Mouse (Mus musculus) CH12.LX (cell line): Measurements from ENCODE around the gene Stk40. TPM values are rescaled to one million over a fixed set of nuclear protein-coding genes. Genes with fewer than 3 reads are reported as not detected.
A peak's percentile ranks its signal among the peaks of the same experiment; 100 is the strongest.

Experiments used
- DNase-seq: peaks from one replicate; pipeline ENCODE4 v3.0.0-alpha.2; 2013; ENCODE audit errors: extremely low read depth
- H3K27ac ChIP-seq: 2 replicates; pipeline ENCODE4 v1.5.1; 2012; ENCODE audit warnings: low read depth, mild to moderate bottlenecking, control low read depth, moderate library complexity; ENCODE audit not compliant: insufficient read depth
- H3K27me3 ChIP-seq: replicated peaks from 2 replicates; pipeline ENCODE3; 2012; ENCODE audit warnings: inconsistent platforms
- H3K36me3 ChIP-seq, 2 experiments: replicated peaks in 1 of 2; 2 replicates each; pipeline versions ENCODE3 to v1.6.1; 2012; ENCODE audit warnings: inconsistent platforms in 1 of 2, low read length in 1 of 2, mild to moderate bottlenecking in 1 of 2, mixed read lengths in 1 of 2, moderate library complexity in 1 of 2; ENCODE audit not compliant: control insufficient read depth in 1 of 2, insufficient read depth in 1 of 2
- H3K4me1 ChIP-seq, 2 experiments: 2 replicates each; pipeline ENCODE4 v1.6.1; 2012; ENCODE audit warnings: inconsistent platforms in 1 of 2, moderate library complexity in 1 of 2; ENCODE audit not compliant: insufficient read depth in 2 of 2, control insufficient read depth in 1 of 2
- H3K4me2 ChIP-seq: 2 replicates; pipeline ENCODE4 v1.6.1; 2012; ENCODE audit warnings: low read depth, mild to moderate bottlenecking, control low read depth; ENCODE audit not compliant: poor library complexity, insufficient read depth, severe bottlenecking
- H3K4me3 ChIP-seq, 3 experiments: fragments of 150-350 bp in 1 of 3; sonication (generic) in 1 of 3; replicated peaks in 1 of 3; 2 replicates each; pipeline versions ENCODE3 to v1.5.1; 2011 to 2012; ENCODE audit warnings: low read depth in 2 of 3, low read length in 2 of 3, mild to moderate bottlenecking in 2 of 3, moderate library complexity in 2 of 3, control low read depth in 1 of 3, improper control_type of control experiment in 1 of 3, inconsistent platforms in 1 of 3, mixed read lengths in 1 of 3; ENCODE audit not compliant: poor library complexity in 1 of 3
- H3K79me2 ChIP-seq: replicated peaks from 2 replicates; pipeline ENCODE4 v1.6.1; 2012; ENCODE audit warnings: mild to moderate bottlenecking, moderate library complexity; ENCODE audit not compliant: control insufficient read depth, poor library complexity, insufficient read depth, severe bottlenecking; ENCODE audit errors: extremely low read depth
- H3K9ac ChIP-seq: 2 replicates; pipeline ENCODE4 v1.6.1; 2012; ENCODE audit warnings: low read depth, mild to moderate bottlenecking, control low read depth, moderate library complexity; ENCODE audit not compliant: insufficient read depth
- H3K9me3 ChIP-seq: replicated peaks from 2 replicates; pipeline ENCODE3; 2012; ENCODE audit warnings: low read length, inconsistent platforms, mixed read lengths
- ELF1 ChIP-seq: IDR thresholded peaks from 2 replicates; pipeline ENCODE4 v1.6.1; 2014; ENCODE audit warnings: low read depth, mild to moderate bottlenecking, inconsistent platforms, low read length, improper control_type of control experiment
- EP300 ChIP-seq: IDR thresholded peaks from 2 replicates; pipeline ENCODE4 v1.6.1; 2011; ENCODE audit warnings: low read length, improper control_type of control experiment
- ETS1 ChIP-seq: conservative IDR thresholded peaks from 2 replicates; pipeline ENCODE4 v1.6.1; 2012; ENCODE audit warnings: low read depth, mild to moderate bottlenecking, inconsistent platforms, low read length, improper control_type of control experiment, moderate library complexity
- GABPA ChIP-seq: IDR thresholded peaks from 2 replicates; pipeline ENCODE4 v1.6.1; 2012; ENCODE audit warnings: low read depth, low read length, improper control_type of control experiment, inconsistent platforms; ENCODE audit not compliant: insufficient replicate concordance
- HCFC1 ChIP-seq: IDR thresholded peaks from 2 replicates; pipeline ENCODE4 v1.6.1; 2012; ENCODE audit warnings: low read depth, mild to moderate bottlenecking, inconsistent platforms, low read length, improper control_type of control experiment
- IRF4 ChIP-seq: IDR thresholded peaks from 2 replicates; pipeline ENCODE4 v1.6.1; 2014; ENCODE audit warnings: low read depth, mild to moderate bottlenecking, inconsistent platforms, low read length, improper control_type of control experiment
- JUND ChIP-seq: conservative IDR thresholded peaks from 2 replicates; pipeline ENCODE4 v1.6.1; 2011; ENCODE audit warnings: low read depth, low read length, improper control_type of control experiment
- KAT2A ChIP-seq: IDR thresholded peaks from 2 replicates; pipeline ENCODE4 v1.6.1; 2012; ENCODE audit warnings: low read length, improper control_type of control experiment, inconsistent platforms; ENCODE audit not compliant: insufficient replicate concordance
- MAFK ChIP-seq: IDR thresholded peaks from 2 replicates; pipeline ENCODE4 v1.6.1; 2011; ENCODE audit warnings: low read length, improper control_type of control experiment; ENCODE audit not compliant: insufficient replicate concordance
- MAX ChIP-seq: IDR thresholded peaks from 2 replicates; pipeline ENCODE4 v1.6.1; 2011; ENCODE audit warnings: low read length, improper control_type of control experiment
- MAZ ChIP-seq: IDR thresholded peaks from 2 replicates; pipeline ENCODE4 v1.6.1; 2012; ENCODE audit warnings: low read depth, mild to moderate bottlenecking, inconsistent platforms, low read length, improper control_type of control experiment, moderate library complexity
- MEF2A ChIP-seq: IDR thresholded peaks from 2 replicates; pipeline ENCODE4 v1.6.1; 2014; ENCODE audit warnings: low read depth, mild to moderate bottlenecking, inconsistent platforms, low read length, improper control_type of control experiment, borderline replicate concordance
- MXI1 ChIP-seq: IDR thresholded peaks from 2 replicates; pipeline ENCODE4 v1.6.1; 2011; ENCODE audit warnings: mild to moderate bottlenecking, low read depth, low read length, improper control_type of control experiment
- NELFE ChIP-seq: IDR thresholded peaks from 2 replicates; pipeline ENCODE4 v1.6.1; 2011; ENCODE audit warnings: low read depth, low read length, improper control_type of control experiment
- NRF1 ChIP-seq: IDR thresholded peaks from 2 replicates; pipeline ENCODE4 v1.6.1; 2014; ENCODE audit warnings: low read depth, mild to moderate bottlenecking, inconsistent platforms, low read length, improper control_type of control experiment, moderate library complexity
- POLR2A ChIP-seq: IDR thresholded peaks from 2 replicates; pipeline ENCODE4 v1.6.1; 2011; ENCODE audit warnings: low read depth, mild to moderate bottlenecking, improper control_type of control experiment, low read length
- POLR2AphosphoS2 ChIP-seq: IDR thresholded peaks from 2 replicates; pipeline ENCODE4 v1.6.1; 2011; ENCODE audit warnings: low read depth, low read length, improper control_type of control experiment
- RAD21 ChIP-seq: IDR thresholded peaks from 2 replicates; pipeline ENCODE4 v1.6.1; 2011; ENCODE audit warnings: low read depth, mild to moderate bottlenecking, low read length, improper control_type of control experiment, moderate library complexity
- SIN3A ChIP-seq: IDR thresholded peaks from 2 replicates; pipeline ENCODE4 v1.6.1; 2012; ENCODE audit warnings: low read length, improper control_type of control experiment, inconsistent platforms
- SMC3 ChIP-seq: IDR thresholded peaks from 2 replicates; pipeline ENCODE4 v1.6.1; 2011; ENCODE audit warnings: low read depth, low read length, improper control_type of control experiment
- TBP ChIP-seq: conservative IDR thresholded peaks from 2 replicates; pipeline ENCODE4 v1.6.1; 2011; ENCODE audit warnings: low read depth, low read length, improper control_type of control experiment
- TCF12 ChIP-seq: IDR thresholded peaks from 2 replicates; pipeline ENCODE4 v1.6.1; 2014; ENCODE audit warnings: low read depth, mild to moderate bottlenecking, inconsistent platforms, low read length, improper control_type of control experiment
- USF1 ChIP-seq: IDR thresholded peaks from 2 replicates; pipeline ENCODE4 v1.6.1; 2014; ENCODE audit warnings: low read depth, mild to moderate bottlenecking, inconsistent platforms, low read length, improper control_type of control experiment
- ZMIZ1 ChIP-seq: IDR thresholded peaks from 2 replicates; pipeline ENCODE4 v1.6.1; 2012; ENCODE audit warnings: low read depth, mild to moderate bottlenecking, inconsistent platforms, low read length, improper control_type of control experiment
- ZNF384 ChIP-seq: IDR thresholded peaks from 2 replicates; pipeline ENCODE4 v1.6.1; 2012; ENCODE audit warnings: low read depth, low read length, improper control_type of control experiment, inconsistent platforms
- dilution Hi-C: fragments of 300-500 bp; cut with MboI; formaldehyde crosslinking; loops from 2 replicates; pipeline ENCODE4 v1.14.3; 2020; ENCODE audit warnings: low sequenced_read_pairs; ENCODE audit not compliant: extremely low pct_unique_long_range_greater_than_20kb, extremely low pct_ligation_motif_present
- in situ Hi-C: fragments of 300-500 bp; cut with MboI; formaldehyde crosslinking; loops from 3 replicates; pipeline ENCODE4 v1.14.3; 2019; ENCODE audit warnings: low sequenced_read_pairs, low pct_ligation_motif_present, low pct_unique_long_range_greater_than_20kb, mixed read lengths
- polyA plus RNA-seq: library from polyadenylated mRNA; unstranded; fragments of >175 nt; gene quantifications from 2 replicates; pipeline ENCODE4 v1.2.1, GENCODE M21; 2012; ENCODE audit warnings: low read depth; ENCODE audit not compliant: insufficient read length
- total RNA-seq, 2 experiments: library from RNA; depleted of rRNA; stranded (reverse); fragments of 300-350 nt in 1 of 2; fragments of >200 nt in 1 of 2; gene quantifications; 2 replicates each; pipeline ENCODE4 v1.2.3; 2012 to 2014

The Stk40 gene
- total and polyA plus RNA-seq, 3 experiments: 8.6 to 33.0 (median 16.4) TPM

DNA sequence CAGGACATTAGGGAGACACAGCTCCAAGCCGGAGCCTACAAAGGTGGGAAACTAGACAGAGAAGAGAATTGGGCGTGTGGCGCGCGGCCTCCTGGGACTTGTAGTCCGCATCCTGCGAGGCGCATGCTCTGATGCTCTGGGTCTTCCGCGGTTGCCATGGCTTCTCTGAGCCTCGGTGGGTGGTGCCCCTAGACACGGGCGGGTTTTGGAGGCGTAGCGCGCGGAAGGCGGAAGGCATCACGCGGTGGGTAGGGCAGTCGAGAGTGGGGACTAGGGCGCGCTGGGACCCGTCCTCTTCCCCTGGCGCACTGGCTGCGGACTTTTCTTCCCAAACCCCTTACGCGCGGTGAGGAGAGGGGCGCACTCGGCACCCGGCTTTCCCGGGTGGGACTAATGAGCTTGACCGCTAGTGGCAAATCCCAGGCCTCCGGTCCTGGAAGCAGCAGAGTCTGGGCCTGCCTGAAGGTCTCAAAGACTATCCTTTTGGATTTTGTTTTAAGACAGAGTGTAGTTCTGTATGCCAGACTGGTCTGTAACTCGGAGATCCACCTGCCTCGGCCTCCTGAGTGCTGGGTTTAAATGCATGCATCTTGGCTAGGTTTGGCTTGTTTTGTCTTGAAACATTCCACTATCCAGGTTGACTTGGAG, 7.2 kb upstream of the Stk40 start, which contains the start of gene Lsm10:
Gene Lsm10 (plus strand): TSS at position 160 of the 648 bp plus-strand sequence.
- Histone ChIP-seq H3K79me2 (peaks cover 11% of the 10 kb centered on the region), H3K4me1 (peaks cover 17 to 43% of the 10 kb centered on the region in 2 experiments), H3K9ac (peak within 1 kb of the TSS; percentile 99), H3K4me2 (peak within 1 kb of the TSS; percentile 67), H3K27me3 (no peaks in the 10 kb centered on the region), H3K36me3 (peaks cover 14 to 38% of the 10 kb centered on the region in 2 experiments), H3K4me3 (peak within 1 kb of the TSS; percentile 70 to 95 (median 82)), H3K9me3 (no peaks in the 10 kb centered on the region), H3K27ac (0 out of 2 replicates have a peak within 1 kb of the TSS, but pooled peaks have one; percentile 18)
- in situ Hi-C loops: no loop called here
- dilution Hi-C loops: no loop called here
- TF ChIP-seq NRF1: peak; percentile 90
- TF ChIP-seq JUND: no peak
- no peak for TF ChIP-seq ZNF384
- TF ChIP-seq ETS1: no peak
- TF ChIP-seq TBP: no peak
- peak; percentile 83 for TF ChIP-seq MAX
- peak; percentile 40; the same call in 1 of the 2 replicates for TF ChIP-seq GABPA
- peak; percentile 82; the same call in 1 of the 2 replicates for TF ChIP-seq KAT2A
- TF ChIP-seq MEF2A: 0 out of 2 replicates have a peak, but pooled peaks have one; percentile 29
- TF ChIP-seq POLR2A: peak; percentile 84
- TF ChIP-seq USF1: 0 out of 2 replicates have a peak, but pooled peaks have one; percentile 22
- peak; percentile 94 for TF ChIP-seq HCFC1
- TF ChIP-seq EP300: no peak
- TF ChIP-seq RAD21: no peak
- TF ChIP-seq SMC3: no peak
- TF ChIP-seq SIN3A: peak; percentile 90
- no peak for TF ChIP-seq MAFK
- TF ChIP-seq MXI1: peak; percentile 95
- 0 out of 2 replicates have a peak, but pooled peaks have one; percentile 16 for TF ChIP-seq IRF4
- 0 out of 2 replicates have a peak, but pooled peaks have one; percentile 38 for TF ChIP-seq MAZ
- TF ChIP-seq ELF1: peak; percentile 91
- peak; percentile 47; the same call in 1 of the 2 replicates for TF ChIP-seq POLR2AphosphoS2
- peak; percentile 90; the same call in 1 of the 2 replicates for TF ChIP-seq ZMIZ1
- TF ChIP-seq NELFE: peak; percentile 88
- peak; percentile 78; the same call in 1 of the 2 replicates for TF ChIP-seq TCF12
- peak; percentile 98 for DNase-seq
